Mouse (Mus musculus) heart, embryonic 12.5 days (tissue): ENCODE measurements around the gene Olfr846. TPM values are rescaled to one million over a fixed set of nuclear protein-coding genes. Genes with fewer than 3 reads are reported as not detected.

Source experiments
- ATAC-seq: fragments of 200-750 bp; cut with Nextera tagmentation; 2 replicates; pipeline ENCODE4 v1.8.0; 2017; ENCODE audit warnings: moderate TSS enrichment, moderate library complexity; ENCODE audit not compliant: insufficient number of reproducible peaks, low FRiP score
- H3K27ac ChIP-seq: fragments of 300-500 bp; sonication (generic); 2 replicates; pipeline ENCODE4 v1.5.1; 2016; ENCODE audit warnings: mild to moderate bottlenecking, moderate library complexity; ENCODE audit not compliant: poor library complexity, severe bottlenecking
- H3K27me3 ChIP-seq: fragments of 300-500 bp; sonication (generic); replicated peaks from 2 replicates; pipeline ENCODE4 v1.6.1; 2016; ENCODE audit warnings: mild to moderate bottlenecking, moderate library complexity
- H3K36me3 ChIP-seq: fragments of 300-500 bp; sonication (generic); 2 replicates; pipeline ENCODE4 v1.6.1; 2016; ENCODE audit warnings: mild to moderate bottlenecking, moderate library complexity
- H3K4me1 ChIP-seq: fragments of 300-500 bp; sonication (generic); replicated peaks from 2 replicates; pipeline ENCODE4 v1.6.1; 2016; ENCODE audit warnings: mild to moderate bottlenecking
- H3K4me2 ChIP-seq: fragments of 300-500 bp; sonication (generic); 2 replicates; pipeline ENCODE4 v1.6.1; 2016; ENCODE audit warnings: mild to moderate bottlenecking, moderate library complexity
- H3K4me3 ChIP-seq: fragments of 300-500 bp; sonication (generic); 2 replicates; pipeline ENCODE4 v1.5.1; 2016; ENCODE audit warnings: mild to moderate bottlenecking
- H3K9ac ChIP-seq: fragments of 300-500 bp; sonication (generic); 2 replicates; pipeline ENCODE4 v1.6.1; 2016; ENCODE audit warnings: mild to moderate bottlenecking, moderate library complexity
- H3K9me3 ChIP-seq: fragments of 300-500 bp; sonication (generic); replicated peaks from 2 replicates; pipeline ENCODE4 v1.6.1; 2016; ENCODE audit warnings: mild to moderate bottlenecking, moderate library complexity
- WGBS: fragments of 180-500 bp; shearing (Covaris S2); methylation state at CpG from one replicate; pipeline ENCODE4 v1.1.7; 2016; 5-methylcytosine and 5-hydroxymethylcytosine counted together
- polyA plus RNA-seq: library from polyadenylated mRNA; unstranded; fragments of >200 nt; fragmentation: Nextera tagmentation; extraction: Ambion mirVana; gene quantifications from 2 replicates; pipeline ENCODE4 v1.2.1, GENCODE M21; 2016

Olfr846 gene
- not detected in 2 replicates for polyA plus RNA-seq

DNA sequence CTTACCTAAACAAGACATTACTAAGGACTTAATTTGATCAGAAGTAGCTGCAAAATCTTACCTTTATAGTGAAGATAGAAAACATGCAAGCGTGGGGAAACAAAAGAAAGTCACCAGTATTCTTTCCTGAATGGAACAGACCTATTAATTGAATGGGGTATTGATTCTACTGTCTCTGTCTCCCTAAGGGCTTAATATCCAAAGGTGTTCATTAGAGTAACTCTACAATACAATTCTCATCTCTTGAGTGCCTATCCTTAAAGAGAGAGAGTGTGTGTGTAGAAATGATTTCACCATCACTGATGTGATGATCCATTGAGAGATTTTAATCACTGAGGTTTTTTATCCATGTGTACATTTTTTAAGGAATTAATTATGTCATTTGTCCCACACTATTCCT is at the start of gene Olfr846:
Olfr846 (minus strand) TSS at position 101 of the 400 bp plus-strand sequence.
- peaks cover 14% of the 10 kb centered on the region for H3K9me3 ChIP-seq
- no peaks in the 10 kb centered on the region for H3K4me1 ChIP-seq
- no peak within 1 kb of the TSS for H3K27ac ChIP-seq
- no peaks in the 10 kb centered on the region for H3K27me3 ChIP-seq
- no peak for ATAC-seq
- no peak within 1 kb of the TSS for H3K9ac ChIP-seq
- no peaks in the 10 kb centered on the region for H3K36me3 ChIP-seq
- no peak within 1 kb of the TSS for H3K4me3 ChIP-seq
- no peak within 1 kb of the TSS for H3K4me2 ChIP-seq
- 45% methylated on average over 1 of the region's 1 CpGs for WGBS

DNA sequence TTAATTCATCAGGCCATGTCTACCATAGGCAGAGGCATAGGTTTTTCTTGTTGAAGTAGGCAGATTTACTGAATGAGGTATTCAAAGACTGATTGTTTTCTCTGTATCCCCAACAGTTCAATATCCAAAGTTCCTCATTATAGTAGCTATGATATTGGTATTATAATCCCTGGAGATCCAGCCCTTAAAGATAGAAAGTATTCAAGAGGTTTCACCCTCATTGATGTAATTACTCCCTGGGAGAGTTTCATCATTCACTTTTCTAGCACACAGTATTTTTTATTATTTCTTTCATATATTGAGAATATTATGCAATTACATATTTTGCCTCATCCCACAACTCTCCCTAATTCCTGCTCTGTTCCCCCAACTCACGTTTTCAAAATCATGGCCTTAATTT is 14.8 kb upstream of the Olfr846 start, which contains the start of gene Olfr847:
Olfr847 (minus strand) TSS at position 101 of the 400 bp plus-strand sequence.
- no peaks in the 10 kb centered on the region for H3K36me3 ChIP-seq

DNA sequence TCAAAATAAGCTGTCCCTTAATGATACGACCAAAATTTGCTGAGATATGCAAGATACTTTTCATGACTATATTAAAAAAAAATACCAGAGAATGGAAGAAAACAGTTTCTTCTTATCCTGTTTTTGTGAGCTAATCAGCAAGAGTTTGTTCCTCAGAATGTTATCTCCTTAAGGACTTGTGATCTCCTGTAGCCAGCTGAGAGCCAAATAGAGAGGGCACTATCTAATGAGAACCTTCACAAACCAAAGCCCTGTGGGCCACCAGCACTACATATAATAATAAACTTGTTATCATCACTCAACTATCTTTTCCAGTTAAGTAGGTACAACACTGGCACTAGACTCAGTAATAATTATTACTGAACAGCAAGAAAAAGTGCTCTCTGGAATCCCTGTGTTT is 27.6 kb downstream of the Olfr846 start, which contains the start of gene Olfr845:
Olfr845 (plus strand) TSS at position 301 of the 400 bp plus-strand sequence.
- Histone ChIP-seq H3K4me1 (no peaks in the 10 kb centered on the region), H3K27me3 (no peaks in the 10 kb centered on the region), H3K36me3 (no peaks in the 10 kb centered on the region), H3K4me3 (no peak within 1 kb of the TSS), H3K9ac (no peak within 1 kb of the TSS), H3K4me2 (no peak within 1 kb of the TSS), H3K27ac (no peak within 1 kb of the TSS), H3K9me3 (no peaks in the 10 kb centered on the region)
- ATAC-seq, result no peak
- WGBS, result 65% methylated on average over 1 of the region's 1 CpGs

More for the DNA sequence above, 14.8 kb upstream of the Olfr846 start, which contains the start of gene Olfr847:
- peaks cover 3% of the 10 kb centered on the region; the same call in 1 of the 2 replicates for H3K9me3 ChIP-seq
- H3K4me2 ChIP-seq, result no peak within 1 kb of the TSS
- H3K27me3 ChIP-seq, result no peaks in the 10 kb centered on the region
- ATAC-seq, result no peak
- H3K27ac ChIP-seq, result no peak within 1 kb of the TSS
- H3K9ac ChIP-seq, result no peak within 1 kb of the TSS
- H3K4me3 ChIP-seq, result no peak within 1 kb of the TSS
- WGBS, result 41% methylated on average over 1 of the region's 1 CpGs
- H3K4me1 ChIP-seq, result no peaks in the 10 kb centered on the region

DNA sequence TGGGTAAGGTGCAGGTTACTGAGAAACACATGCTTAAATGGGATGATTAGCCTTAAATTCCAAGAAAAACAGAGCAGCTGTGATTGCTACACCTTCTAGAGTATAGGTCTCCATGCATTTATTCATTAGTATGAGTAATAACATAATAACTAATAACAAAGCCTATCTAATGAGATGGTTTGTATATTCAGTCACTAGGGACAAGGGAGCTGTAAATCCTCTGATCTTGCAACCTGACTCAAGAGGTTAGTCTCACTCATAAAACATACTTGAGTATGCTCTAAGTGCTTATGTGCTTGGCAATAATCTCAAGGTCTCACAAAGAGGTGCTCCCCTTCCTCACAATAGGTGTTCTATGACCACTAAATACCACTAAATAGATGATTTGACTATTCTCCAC is 47.8 kb downstream of the Olfr846 start, which contains the start of gene Olfr844:
Olfr844 (plus strand) TSS at position 301 of the 400 bp plus-strand sequence.
- Histone ChIP-seq H3K36me3 (no peaks in the 10 kb centered on the region), H3K27ac (no peak within 1 kb of the TSS), H3K4me2 (no peak within 1 kb of the TSS), H3K9me3 (peaks cover 15% of the 10 kb centered on the region; the same call in 1 of the 2 replicates), H3K4me3 (no peak within 1 kb of the TSS), H3K27me3 (no peaks in the 10 kb centered on the region), H3K4me1 (no peaks in the 10 kb centered on the region), H3K9ac (no peak within 1 kb of the TSS)
- no peak for ATAC-seq

Other genes with a start within 250 kb of the Olfr846 start
- 0.03 TPM in 1 of 2 replicates, not detected in the other for gene Olfr836, start 243.6 kb downstream of the Olfr846 start, polyA plus RNA-seq
- gene Olfr837, start 227.7 kb downstream of the Olfr846 start, polyA plus RNA-seq, result not detected in 2 replicates
- gene Olfr839-ps1, start 186.7 kb downstream of the Olfr846 start, polyA plus RNA-seq, result not detected in 2 replicates
- not detected in 2 replicates for gene Olfr843, start 112.0 kb downstream of the Olfr846 start, polyA plus RNA-seq
- gene Olfr844, start 47.7 kb downstream of the Olfr846 start, polyA plus RNA-seq, result not detected in 2 replicates
- not detected in 2 replicates for gene Olfr845, start 27.5 kb downstream of the Olfr846 start, polyA plus RNA-seq
- not detected in 2 replicates for gene Olfr847, start 14.7 kb upstream of the Olfr846 start, polyA plus RNA-seq
- not detected in 2 replicates for gene Olfr849, start 76.3 kb upstream of the Olfr846 start, polyA plus RNA-seq
- gene Olfr850, start 114.2 kb upstream of the Olfr846 start, polyA plus RNA-seq, result not detected in 2 replicates
- not detected in 2 replicates for gene Olfr851, start 129.3 kb upstream of the Olfr846 start, polyA plus RNA-seq
- gene Olfr853, start 177.1 kb upstream of the Olfr846 start, polyA plus RNA-seq, result not detected in 2 replicates
- gene Olfr854, start 203.4 kb upstream of the Olfr846 start, polyA plus RNA-seq, result not detected in 2 replicates
- gene Olfr855, start 218.6 kb upstream of the Olfr846 start, polyA plus RNA-seq, result not detected in 2 replicates